ENCODE assay signal across 8 mouse cellular contexts in genomic region chr4:150239087-150239480, GRCm38 (mm10). TPM values are rescaled to one million over a fixed set of nuclear protein-coding genes. Genes with fewer than 3 reads are reported as not detected.
DNase-seq lines count a peak whose midpoint lies in the region; ATAC-seq and TF ChIP-seq lines count a peak whose summit lies in the region.

No protein-coding gene starts in this region.

- TF ChIP-seq CTCF in E14TG2a.4 (conservative IDR thresholded peaks at IDR 0.05; ENCODE audit: low read length): no peak
- TF ChIP-seq CTCF in forebrain, postnatal 0 days (IDR thresholded peaks at IDR 0.05; ENCODE audit: low read depth): no peak

- no peaks in the 10 kb centered on the region for H3K9me3 ChIP-seq in heart, embryonic 10.5 days
- no peaks in the 10 kb centered on the region for H3K9me3 ChIP-seq in E14TG2a.4 (ENCODE audit: low read length)
- no peaks in the 10 kb centered on the region for H3K9me3 ChIP-seq in forebrain, postnatal 0 days (ENCODE audit: low read length)
- no peaks in the 10 kb centered on the region for H3K9me3 ChIP-seq in liver, embryonic 16.5 days (replicated peaks; ENCODE audit: control insufficient read depth, low read length)

- ATAC-seq in forebrain, postnatal 0 days: no peak
- no peak for ATAC-seq in liver, embryonic 16.5 days (ENCODE audit: low read depth)

- H3K4me1 ChIP-seq in heart, embryonic 10.5 days: peaks cover 59% of the 10 kb centered on the region
- H3K4me1 ChIP-seq in E14TG2a.4 (replicated peaks; ENCODE audit: low read depth, low read length): peaks cover 64% of the 10 kb centered on the region
- H3K4me1 ChIP-seq in forebrain, postnatal 0 days (ENCODE audit: insufficient read depth): peaks cover 17% of the 10 kb centered on the region
- H3K4me1 ChIP-seq in liver, embryonic 16.5 days (ENCODE audit: control insufficient read depth, low read depth, low read length): peaks cover 51% of the 10 kb centered on the region

- peak overlapping the region; percentile 80 for H3K4me3 ChIP-seq in heart, embryonic 10.5 days
- peak overlapping the region; percentile 100 for H3K4me3 ChIP-seq in E14TG2a.4 (replicated peaks; ENCODE audit: low read length)
- peak overlapping the region; percentile 58; the same call in 1 of the 2 replicates for H3K4me3 ChIP-seq in forebrain, postnatal 0 days (ENCODE audit: low read depth, low read length)
- peak overlapping the region; percentile 87 for H3K4me3 ChIP-seq in liver, embryonic 16.5 days (ENCODE audit: low read depth, low read length)

- no peaks in the 10 kb centered on the region for H3K27me3 ChIP-seq in heart, embryonic 10.5 days (ENCODE audit: insufficient read depth, poor library complexity, severe bottlenecking)
- no peaks in the 10 kb centered on the region for H3K27me3 ChIP-seq in E14TG2a.4 (ENCODE audit: insufficient read depth, low read length)
- no peaks in the 10 kb centered on the region for H3K27me3 ChIP-seq in forebrain, postnatal 0 days (ENCODE audit: insufficient read depth, low read length)
- H3K27me3 ChIP-seq in liver, embryonic 16.5 days (ENCODE audit: control insufficient read depth, insufficient read depth, low read depth, low read length): no peaks in the 10 kb centered on the region

- DNase-seq in heart, embryonic 10.5 days (ENCODE audit: low spot score): no peak
- no peak for DNase-seq in heart, adult 9 months (ENCODE audit: low spot score in 2 of 2)
- no peak for DNase-seq in forebrain, postnatal 0 days
- no peak for DNase-seq in right cerebral cortex, postnatal 36 days (ENCODE audit: low spot score in 2 of 2)
- DNase-seq in layer of hippocampus, adult 11-12 months (ENCODE audit: low spot score): no peak
- DNase-seq in cerebellum, postnatal 4 days (ENCODE audit: low spot score in 2 of 2): no peak

- H3K27ac ChIP-seq in heart, embryonic 10.5 days: peak overlapping the region; percentile 99
- no peak overlapping the region for H3K27ac ChIP-seq in forebrain, postnatal 0 days (ENCODE audit: low read depth, low read length)
- peak overlapping the region; percentile 41 for H3K27ac ChIP-seq in liver, embryonic 16.5 days (ENCODE audit: low read length)

- WGBS in heart, embryonic 10.5 days: 16% methylated on average over 5 of the region's 5 CpGs
- WGBS in forebrain, postnatal 0 days: 32% methylated on average over 5 of the region's 5 CpGs
- 51% methylated on average over 5 of the region's 5 CpGs for WGBS in liver, embryonic 16.5 days (ENCODE audit: insufficient replicate concordance)

- H3K4me2 ChIP-seq in forebrain, postnatal 0 days (ENCODE audit: low read depth): peak overlapping the region; percentile 86
- H3K4me2 ChIP-seq in liver, embryonic 16.5 days (ENCODE audit: low read depth, low read length): peak overlapping the region; percentile 95

- H3K36me3 ChIP-seq in heart, embryonic 10.5 days: peaks cover 54% of the 10 kb centered on the region
- peaks cover 67% of the 10 kb centered on the region for H3K36me3 ChIP-seq in E14TG2a.4 (ENCODE audit: insufficient read depth, low read length)
- H3K36me3 ChIP-seq in forebrain, postnatal 0 days (ENCODE audit: insufficient read depth): peaks cover 30% of the 10 kb centered on the region
- peaks cover 34% of the 10 kb centered on the region for H3K36me3 ChIP-seq in liver, embryonic 16.5 days (ENCODE audit: control insufficient read depth, insufficient read depth)

- peak overlapping the region; percentile 88; the same call in 1 of the 2 replicates for H3K9ac ChIP-seq in forebrain, postnatal 0 days
- H3K9ac ChIP-seq in liver, embryonic 16.5 days (ENCODE audit: low read depth, low read length): no peak overlapping the region

RNA-seq across cellular contexts. Expression of gene Eno1, which starts 2.6 kb away (rescaled TPM):
- 3,222 and 3,587 TPM in 2 replicates for polyA plus RNA-seq in heart, embryonic 10.5 days (2016; fragmentation: Nextera tagmentation; extraction: Ambion mirVana)
- total RNA-seq in forebrain, postnatal 0 days (2014; rRNA removed): 283 and 328 TPM in 2 replicates
- 856 and 963 TPM in 2 replicates for polyA plus RNA-seq in forebrain, postnatal 0 days (2015; fragmentation: Nextera tagmentation; extraction: Ambion mirVana)
- polyA plus RNA-seq in liver, embryonic 16.5 days (2015; fragmentation: Nextera tagmentation; extraction: Ambion mirVana): 616 and 624 TPM in 2 replicates

RNA-seq across cellular contexts. Expression of gene Car6, which starts 38.0 kb away (rescaled TPM):
- polyA plus RNA-seq in heart, embryonic 10.5 days (2016; fragmentation: Nextera tagmentation; extraction: Ambion mirVana): not detected in 2 replicates
- not detected in 2 replicates for total RNA-seq in forebrain, postnatal 0 days (2014; rRNA removed)
- not detected in 2 replicates for polyA plus RNA-seq in forebrain, postnatal 0 days (2015; fragmentation: Nextera tagmentation; extraction: Ambion mirVana)
- not detected in 2 replicates for polyA plus RNA-seq in liver, embryonic 16.5 days (2015; fragmentation: Nextera tagmentation; extraction: Ambion mirVana)

RNA-seq across cellular contexts. Expression of gene Rere, which starts 42.4 kb away (rescaled TPM):
- polyA plus RNA-seq in heart, embryonic 10.5 days (2016; fragmentation: Nextera tagmentation; extraction: Ambion mirVana): 27.6 and 31.6 TPM in 2 replicates
- total RNA-seq in forebrain, postnatal 0 days (2014; rRNA removed): 30.5 and 31.3 TPM in 2 replicates
- 14.8 and 18.9 TPM in 2 replicates for polyA plus RNA-seq in forebrain, postnatal 0 days (2015; fragmentation: Nextera tagmentation; extraction: Ambion mirVana)
- polyA plus RNA-seq in liver, embryonic 16.5 days (2015; fragmentation: Nextera tagmentation; extraction: Ambion mirVana): 5.7 and 6.8 TPM in 2 replicates
